Mouse (Mus musculus) ES-E14 (cell line): ENCODE results near the gene AC124502.3. TPM values are rescaled to one million over a fixed set of nuclear protein-coding genes. Genes with fewer than 3 reads are reported as not detected.
A peak's percentile ranks its signal among the peaks of the same experiment; 100 is the strongest.

ENCODE experiments used
- DNase-seq: peaks from one replicate; pipeline ENCODE4 v3.0.0-alpha.2; 2013; ENCODE audit warnings: low read depth, low spot score
- H3K27ac ChIP-seq: 2 replicates; pipeline ENCODE4 v1.5.1; 2012; ENCODE audit warnings: low read depth, mild to moderate bottlenecking, low read length, moderate library complexity, mixed read lengths; ENCODE audit not compliant: poor library complexity, insufficient read depth, severe bottlenecking
- H3K36me3 ChIP-seq: 2 replicates; pipeline ENCODE4 v1.6.1; 2012; ENCODE audit warnings: mild to moderate bottlenecking, low read length, moderate library complexity, mixed read lengths; ENCODE audit not compliant: control insufficient read depth, poor library complexity, insufficient read depth, severe bottlenecking
- H3K4me1 ChIP-seq, 2 experiments: fragments of 150-350 bp in 1 of 2; sonication (generic) in 1 of 2; 2 replicates each; pipeline ENCODE4 v1.6.1; 2012; ENCODE audit warnings: low read length in 2 of 2, mild to moderate bottlenecking in 1 of 2, mixed read lengths in 1 of 2; ENCODE audit not compliant: control insufficient read depth in 2 of 2, insufficient read depth in 2 of 2, poor library complexity in 1 of 2
- H3K4me3 ChIP-seq, 2 experiments: fragments of 150-350 bp in 1 of 2; sonication (generic) in 1 of 2; 2 replicates each; pipeline ENCODE4 v1.5.1; 2012; ENCODE audit warnings: low read length in 2 of 2, low read depth in 1 of 2, mild to moderate bottlenecking in 1 of 2, mixed read lengths in 1 of 2; ENCODE audit not compliant: insufficient read depth in 1 of 2, poor library complexity in 1 of 2, severe bottlenecking in 1 of 2
- H3K9ac ChIP-seq: 2 replicates; pipeline ENCODE4 v1.6.1; 2012; ENCODE audit warnings: low read depth, mild to moderate bottlenecking, low read length, mixed read lengths; ENCODE audit not compliant: poor library complexity, insufficient read depth, severe bottlenecking
- H3K9me3 ChIP-seq: fragments of 150-350 bp; sonication (generic); 2 replicates; pipeline ENCODE4 v1.6.1; 2012; ENCODE audit warnings: low read depth, mild to moderate bottlenecking, low read length; ENCODE audit not compliant: control insufficient read depth, insufficient read depth
- CHD2 ChIP-seq: IDR thresholded peaks from 2 replicates; pipeline ENCODE4 v1.6.1; 2014; ENCODE audit warnings: mild to moderate bottlenecking, low read depth, low read length, inconsistent platforms
- HCFC1 ChIP-seq: IDR thresholded peaks from 2 replicates; pipeline ENCODE4 v1.6.1; 2012; ENCODE audit warnings: low read length, inconsistent platforms, borderline replicate concordance; ENCODE audit not compliant: insufficient read depth
- MAFK ChIP-seq: IDR thresholded peaks from 2 replicates; pipeline ENCODE4 v1.6.1; 2014; ENCODE audit warnings: mild to moderate bottlenecking, low read depth, low read length, inconsistent platforms; ENCODE audit not compliant: insufficient read depth
- ZC3H11A ChIP-seq: IDR thresholded peaks from 2 replicates; pipeline ENCODE4 v1.6.1; 2012; ENCODE audit warnings: low read depth, mild to moderate bottlenecking, inconsistent platforms, low read length, borderline replicate concordance
- ZNF384 ChIP-seq: IDR thresholded peaks from 2 replicates; pipeline ENCODE4 v1.6.1; 2012; ENCODE audit warnings: low read depth, low read length, inconsistent platforms
- in situ Hi-C, 2 experiments: fragments of 600-800 bp; cut with MboI; formaldehyde crosslinking; loops; one replicate each; pipeline ENCODE4 v1.15.1; 2025; ENCODE audit warnings: low sequenced_read_pairs in 2 of 2, inconsistent platforms in 1 of 2; ENCODE audit not compliant: unreplicated experiment in 2 of 2
- total RNA-seq: library from RNA; depleted of rRNA; stranded (reverse); fragments of 300-350 nt; gene quantifications from 2 replicates; pipeline ENCODE4 v1.2.3, GENCODE M21; 2012

The AC124502.3 gene
- total RNA-seq, 1 experiment, result 3.2 TPM

GRCm38 (mm10) chr19:5040862-5041523 lies 2.3 kb downstream of the AC124502.3 start, which contains the start of gene Brms1:
TSS of gene Brms1 (plus strand) at chr19:5041354.
- peak; percentile 93 for DNase-seq
- TF ChIP-seq MAFK (no peak), HCFC1 (peak; percentile 86)
- in situ Hi-C loops, result no loop called here
- peak within 1 kb of the TSS; percentile 70 to 95 for H3K4me3 ChIP-seq
- H3K9me3 ChIP-seq, result no peaks in the 10 kb centered on the region
- peaks cover 4 to 6% of the 10 kb centered on the region in 2 experiments; a peak in 3 of 4 replicates for H3K4me1 ChIP-seq
- H3K9ac ChIP-seq, result peak within 1 kb of the TSS; percentile 92
- H3K36me3 ChIP-seq, result no peaks in the 10 kb centered on the region
- H3K27ac ChIP-seq, result 0 out of 2 replicates have a peak within 1 kb of the TSS, but pooled peaks have one; percentile 19

DNA sequence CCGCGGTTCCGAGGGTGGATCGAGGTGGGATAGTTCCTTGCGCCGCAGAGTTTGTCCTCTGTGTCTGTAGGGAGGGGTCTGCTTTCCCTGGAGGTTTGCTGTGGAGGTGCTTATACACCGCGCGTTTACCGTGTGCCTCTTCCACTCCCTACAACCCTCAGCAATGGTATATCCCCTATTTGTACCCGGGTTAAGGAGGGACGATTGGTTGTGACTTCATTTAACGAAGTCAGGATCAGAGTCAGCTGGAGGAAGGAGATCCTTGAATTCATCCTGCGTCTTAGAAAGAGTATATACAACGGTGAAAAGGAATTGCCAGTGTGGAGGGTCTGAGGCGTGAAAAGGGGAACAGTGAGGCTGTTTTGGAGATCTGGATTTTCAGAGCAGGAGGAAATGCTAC lies 2.9 kb downstream of the AC124502.3 start:
- DNase-seq, result no peak
- H3K36me3 ChIP-seq, result peaks cover 2% of the 10 kb centered on the region; the same call in 1 of the 2 replicates
- H3K4me3 ChIP-seq, result peak overlapping the region; percentile 70 to 95
- no peak for TF ChIP-seq ZNF384
- TF ChIP-seq HCFC1, result no peak
- no peak for TF ChIP-seq CHD2
- no peak for TF ChIP-seq MAFK
- no peak for TF ChIP-seq ZC3H11A
- 0 out of 2 replicates have a peak overlapping the region, but pooled peaks have one; percentile 19 for H3K27ac ChIP-seq
- in situ Hi-C loops, result no loop called here
- H3K9ac ChIP-seq, result peak overlapping the region; percentile 92
- H3K9me3 ChIP-seq, result no peaks in the 10 kb centered on the region
- H3K4me1 ChIP-seq, result peaks cover 4 to 6% of the 10 kb centered on the region in 2 experiments; a peak in 3 of 4 replicates

DNA sequence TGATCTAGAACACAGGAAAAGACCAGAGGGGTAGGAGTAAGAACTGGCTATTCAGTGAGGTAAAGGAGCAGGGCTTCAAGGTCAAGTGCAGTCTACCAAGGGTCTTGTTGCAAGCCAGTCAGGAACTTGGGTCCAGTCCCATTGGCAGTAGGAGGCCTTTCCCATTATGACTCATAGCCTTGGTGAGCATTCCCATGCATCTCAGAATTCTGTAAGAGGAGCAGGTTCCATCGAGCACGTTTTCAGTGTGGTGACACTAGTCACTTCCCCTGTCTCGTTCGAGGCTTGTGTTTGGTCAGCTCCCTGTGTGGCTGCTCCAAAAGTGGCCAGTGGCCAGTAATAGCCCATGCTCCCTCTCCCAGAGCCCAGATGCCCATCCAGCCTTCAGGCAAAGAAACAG lies 6.8 kb downstream of the AC124502.3 start:
- TF ChIP-seq CHD2 (no peak), HCFC1 (no peak), ZNF384 (no peak), MAFK (no peak), ZC3H11A (no peak)
- no peak overlapping the region for H3K27ac ChIP-seq
- in situ Hi-C loops, result no loop called here
- H3K4me1 ChIP-seq, result peaks cover 2 to 7% of the 10 kb centered on the region in 2 experiments; a peak in 2 of 4 replicates
- H3K36me3 ChIP-seq, result peaks cover 18% of the 10 kb centered on the region; the same call in 1 of the 2 replicates
- H3K9me3 ChIP-seq, result no peaks in the 10 kb centered on the region
- no peak for DNase-seq
- no peak overlapping the region for H3K4me3 ChIP-seq
- H3K9ac ChIP-seq, result no peak overlapping the region

GRCm38 (mm10) chr19:5048138-5049056 lies 9.7 kb downstream of the AC124502.3 start:
- Histone ChIP-seq H3K9ac (no peak overlapping the region), H3K4me3 (no peak overlapping the region), H3K9me3 (no peaks in the 10 kb centered on the region), H3K36me3 (peaks cover 18% of the 10 kb centered on the region; the same call in 1 of the 2 replicates), H3K27ac (no peak overlapping the region), H3K4me1 (peaks cover 5 to 27% of the 10 kb centered on the region in 2 experiments; a peak in 3 of 4 replicates)
- in situ Hi-C loops, result no loop called here
- TF ChIP-seq HCFC1, result no peak
- TF ChIP-seq MAFK, result no peak
- no peak for TF ChIP-seq CHD2
- TF ChIP-seq ZNF384, result no peak
- no peak for TF ChIP-seq ZC3H11A
- DNase-seq, result no peak
